Mouse (Mus musculus) intestine, postnatal 0 days (tissue): ENCODE measurements around the gene Gfap. TPM values are rescaled to one million over a fixed set of nuclear protein-coding genes. Genes with fewer than 3 reads are reported as not detected.

ENCODE experiments used
- ATAC-seq: fragments of 200-750 bp; cut with Nextera tagmentation; 2 replicates; pipeline ENCODE4 v1.8.0; 2017; ENCODE audit warnings: mild to moderate bottlenecking, moderate TSS enrichment, moderate library complexity
- H3K27ac ChIP-seq: fragments of 300-500 bp; sonication (generic); 2 replicates; pipeline ENCODE4 v1.5.1; 2014; ENCODE audit warnings: mild to moderate bottlenecking, low read depth, low read length, moderate library complexity
- H3K27me3 ChIP-seq: fragments of 300-500 bp; sonication (generic); replicated peaks from 2 replicates; pipeline ENCODE4 v1.6.1; 2014; ENCODE audit warnings: low read length, mixed read lengths; ENCODE audit not compliant: control insufficient read depth, insufficient read depth
- H3K36me3 ChIP-seq: fragments of 300-500 bp; sonication (generic); 2 replicates; pipeline ENCODE4 v1.6.1; 2014; ENCODE audit warnings: mild to moderate bottlenecking, moderate library complexity; ENCODE audit not compliant: control insufficient read depth, insufficient read depth
- H3K4me1 ChIP-seq: fragments of 300-500 bp; sonication (generic); replicated peaks from 2 replicates; pipeline ENCODE4 v1.6.1; 2014; ENCODE audit warnings: antibody characterized with exemption, low read length, mixed read lengths; ENCODE audit not compliant: control insufficient read depth, insufficient read depth
- H3K4me2 ChIP-seq: fragments of 300-500 bp; sonication (generic); replicated peaks from 2 replicates; pipeline ENCODE4 v1.6.1; 2014; ENCODE audit warnings: low read depth, mild to moderate bottlenecking, moderate library complexity
- H3K4me3 ChIP-seq: fragments of 300-500 bp; sonication (generic); 2 replicates; pipeline ENCODE4 v1.5.1; 2014; ENCODE audit warnings: low read depth, low read length
- H3K9ac ChIP-seq: fragments of 300-500 bp; sonication (generic); 2 replicates; pipeline ENCODE4 v1.6.1; 2014; ENCODE audit warnings: mild to moderate bottlenecking, low read depth, low read length
- H3K9me3 ChIP-seq: fragments of 300-500 bp; sonication (generic); 2 replicates; pipeline ENCODE4 v1.6.1; 2016; ENCODE audit warnings: mixed run types; ENCODE audit not compliant: control insufficient read depth
- CTCF ChIP-seq: sonication (generic); IDR thresholded peaks from 2 replicates; pipeline ENCODE4 v1.5.1; 2016; ENCODE audit warnings: low read depth, mild to moderate bottlenecking, control low read depth, antibody characterized with exemption, moderate library complexity
- WGBS: fragments of 180-500 bp; shearing (Covaris S2); extraction: QIAGEN DNeasy Blood & Tissue Kit; methylation state at CpG from one replicate; pipeline ENCODE4 v1.1.7; 2014; 5-methylcytosine and 5-hydroxymethylcytosine counted together
- polyA plus RNA-seq: library from polyadenylated mRNA; unstranded; fragments of >200 nt; fragmentation: Nextera tagmentation; extraction: Ambion mirVana; gene quantifications from 2 replicates; pipeline ENCODE4 v1.2.1, GENCODE M21; 2015

The Gfap gene
- polyA plus RNA-seq, 1 experiment from 2014 or later, result 0.17 TPM

- 0 out of 2 replicates have a peak, but pooled peaks cover 2% of the 10 kb centered on the region for H3K4me1 ChIP-seq
- no peak for TF ChIP-seq CTCF
- WGBS, result 81% methylated on average over 5 of the region's 5 CpGs
- H3K9ac ChIP-seq, result no peak overlapping the region
- no peak overlapping the region for H3K4me3 ChIP-seq
- no peak overlapping the region for H3K27ac ChIP-seq
- H3K4me2 ChIP-seq, result no peak overlapping the region
- H3K9me3 ChIP-seq, result no peaks in the 10 kb centered on the region
- no peaks in the 10 kb centered on the region for H3K27me3 ChIP-seq
- no peak for ATAC-seq
- peaks cover 19% of the 10 kb centered on the region; the same call in 1 of the 2 replicates for H3K36me3 ChIP-seq
Measured at GRCm38 (mm10) chr11:102902107-102902506, 1.4 kb upstream of the Gfap start.

- WGBS, result 59% methylated on average over 4 of the region's 4 CpGs
- peaks cover 10% of the 10 kb centered on the region; the same call in 1 of the 2 replicates for H3K36me3 ChIP-seq
- no peak for ATAC-seq
- H3K4me2 ChIP-seq, result peak overlapping the region; percentile 35
- no peaks in the 10 kb centered on the region for H3K9me3 ChIP-seq
- H3K4me1 ChIP-seq, result 0 out of 2 replicates have a peak, but pooled peaks cover 2% of the 10 kb centered on the region
- no peak overlapping the region for H3K4me3 ChIP-seq
- no peak for TF ChIP-seq CTCF
- no peak overlapping the region for H3K27ac ChIP-seq
- no peak overlapping the region for H3K9ac ChIP-seq
- H3K27me3 ChIP-seq, result no peaks in the 10 kb centered on the region
Measured at GRCm38 (mm10) chr11:102901199-102901598, 487 bp upstream of the Gfap start.

- H3K4me2 ChIP-seq, result no peak overlapping the region
- no peak for TF ChIP-seq CTCF
- no peak for ATAC-seq
- no peak overlapping the region for H3K4me3 ChIP-seq
- H3K4me1 ChIP-seq, result peaks cover 2% of the 10 kb centered on the region; the same call in 1 of the 2 replicates
- WGBS, result 74% methylated on average over 9 of the region's 9 CpGs
- no peak overlapping the region for H3K9ac ChIP-seq
- no peaks in the 10 kb centered on the region for H3K36me3 ChIP-seq
- no peak overlapping the region for H3K27ac ChIP-seq
- H3K9me3 ChIP-seq, result no peaks in the 10 kb centered on the region
- peaks cover 9% of the 10 kb centered on the region for H3K27me3 ChIP-seq
Measured at GRCm38 (mm10) chr11:102898408-102898807, 2.3 kb downstream of the Gfap start.

- Histone ChIP-seq H3K4me3 (no peak overlapping the region), H3K4me1 (peaks cover 7% of the 10 kb centered on the region; the same call in 1 of the 2 replicates), H3K27ac (no peak overlapping the region), H3K27me3 (peaks cover 12% of the 10 kb centered on the region), H3K4me2 (no peak overlapping the region), H3K9me3 (no peaks in the 10 kb centered on the region), H3K36me3 (no peaks in the 10 kb centered on the region), H3K9ac (no peak overlapping the region)
- no peak for TF ChIP-seq CTCF
- 75% methylated on average over 20 of the region's 20 CpGs for WGBS
- ATAC-seq, result no peak
Measured at GRCm38 (mm10) chr11:102896641-102897040, 4.1 kb downstream of the Gfap start.

- H3K27me3 ChIP-seq, result peaks cover 12% of the 10 kb centered on the region
- WGBS, result 57% methylated on average over 9 of the region's 9 CpGs
- H3K9me3 ChIP-seq, result no peaks in the 10 kb centered on the region
- no peak overlapping the region for H3K9ac ChIP-seq
- H3K4me3 ChIP-seq, result no peak overlapping the region
- ATAC-seq, result no peak
- peaks cover 7% of the 10 kb centered on the region; the same call in 1 of the 2 replicates for H3K4me1 ChIP-seq
- no peak overlapping the region for H3K27ac ChIP-seq
- no peak overlapping the region for H3K4me2 ChIP-seq
- TF ChIP-seq CTCF, result no peak
- H3K36me3 ChIP-seq, result no peaks in the 10 kb centered on the region
Measured at GRCm38 (mm10) chr11:102895779-102896178, 4.9 kb downstream of the Gfap start.

- H3K4me3 ChIP-seq, result no peak overlapping the region
- ATAC-seq, result no peak
- no peak for TF ChIP-seq CTCF
Measured at GRCm38 (mm10) chr11:102894716-102895115, 6.0 kb downstream of the Gfap start.

More at GRCm38 (mm10) chr11:102894716-102895115, 6.0 kb downstream of the Gfap start:
- H3K4me1 ChIP-seq, result peaks cover 4% of the 10 kb centered on the region; the same call in 1 of the 2 replicates
- H3K9ac ChIP-seq, result no peak overlapping the region
- H3K9me3 ChIP-seq, result no peaks in the 10 kb centered on the region
- H3K4me2 ChIP-seq, result no peak overlapping the region
- H3K27ac ChIP-seq, result no peak overlapping the region
- peaks cover 12% of the 10 kb centered on the region for H3K27me3 ChIP-seq
- WGBS, result 89% methylated on average over 4 of the region's 4 CpGs
- no peaks in the 10 kb centered on the region for H3K36me3 ChIP-seq
